Mouse (Mus musculus) MEL (cell line): Measurements from ENCODE around the gene Prdm12. TPM values are rescaled to one million over a fixed set of nuclear protein-coding genes. Genes with fewer than 3 reads are reported as not detected.
A peak's percentile ranks its signal among the peaks of the same experiment; 100 is the strongest.

ENCODE experiments used
- DNase-seq: peaks from one replicate; pipeline ENCODE4 v3.0.0; 2011; ENCODE audit warnings: low read depth, low spot score
- H3K27ac ChIP-seq: 2 replicates; pipeline ENCODE4 v1.5.1; 2012; ENCODE audit warnings: low read depth, mild to moderate bottlenecking, control low read depth, low read length, moderate library complexity; ENCODE audit not compliant: control insufficient read depth
- H3K27me3 ChIP-seq, 2 experiments: fragments of 150-350 bp in 1 of 2; sonication (generic) in 1 of 2; 2 replicates each; pipeline ENCODE4 v1.6.1; 2012; ENCODE audit warnings: low read length in 2 of 2, mild to moderate bottlenecking in 2 of 2, improper control_type of control experiment in 1 of 2, moderate library complexity in 1 of 2; ENCODE audit not compliant: insufficient read depth in 2 of 2, control insufficient read depth in 1 of 2
- H3K36me3 ChIP-seq, 2 experiments: 2 replicates each; pipeline ENCODE4 v1.6.1; 2012 to 2014; ENCODE audit warnings: low read length in 2 of 2, improper control_type of control experiment in 1 of 2, inconsistent platforms in 1 of 2, mild to moderate bottlenecking in 1 of 2; ENCODE audit not compliant: insufficient read depth in 2 of 2, control insufficient read depth in 1 of 2
- H3K4me1 ChIP-seq, 2 experiments: fragments of 150-350 bp in 1 of 2; sonication (generic) in 1 of 2; 2 replicates each; pipeline ENCODE4 v1.6.1; 2012; ENCODE audit warnings: low read length in 2 of 2, improper control_type of control experiment in 1 of 2, mild to moderate bottlenecking in 1 of 2; ENCODE audit not compliant: insufficient read depth in 2 of 2, control insufficient read depth in 1 of 2
- H3K4me3 ChIP-seq, 2 experiments: fragments of 150-350 bp in 1 of 2; sonication (generic) in 1 of 2; 2 replicates each; pipeline ENCODE4 v1.5.1; 2012; ENCODE audit warnings: low read depth in 2 of 2, low read length in 2 of 2, mild to moderate bottlenecking in 2 of 2, moderate library complexity in 2 of 2, control low read depth in 1 of 2, improper control_type of control experiment in 1 of 2; ENCODE audit not compliant: control insufficient read depth in 1 of 2, insufficient read depth in 1 of 2
- H3K79me2 ChIP-seq: 2 replicates; pipeline ENCODE4 v1.6.1; 2012; ENCODE audit warnings: mild to moderate bottlenecking, low read length, moderate library complexity; ENCODE audit not compliant: control insufficient read depth, poor library complexity, insufficient read depth
- H3K9ac ChIP-seq: 2 replicates; pipeline ENCODE4 v1.6.1; 2012; ENCODE audit warnings: low read depth, mild to moderate bottlenecking, control low read depth, low read length, moderate library complexity; ENCODE audit not compliant: control insufficient read depth, poor library complexity, severe bottlenecking
- H3K9me3 ChIP-seq: fragments of 150-350 bp; sonication (generic); replicated peaks from 2 replicates; pipeline ENCODE4 v1.6.1; 2012; ENCODE audit warnings: mild to moderate bottlenecking, low read length, improper control_type of control experiment, moderate library complexity; ENCODE audit not compliant: insufficient read depth
- BHLHE40 ChIP-seq: IDR thresholded peaks from 2 replicates; pipeline ENCODE4 v1.6.1; 2012; ENCODE audit warnings: low read depth, mild to moderate bottlenecking, inconsistent platforms, low read length, improper control_type of control experiment, borderline replicate concordance
- CHD2 ChIP-seq: IDR thresholded peaks from 2 replicates; pipeline ENCODE4 v1.6.1; 2011; ENCODE audit warnings: low read length, improper control_type of control experiment
- CTCF ChIP-seq, 3 experiments: IDR thresholded peaks in 2 of 3; conservative IDR thresholded peaks in 1 of 3; 2 replicates each; pipeline ENCODE4 v1.5.1; 2011 to 2012; ENCODE audit warnings: low read length in 3 of 3, low read depth in 2 of 3, mild to moderate bottlenecking in 2 of 3, improper control_type of control experiment in 1 of 3, inconsistent platforms in 1 of 3, mixed read lengths in 1 of 3, moderate library complexity in 1 of 3; ENCODE audit not compliant: control insufficient read depth in 1 of 3, insufficient read depth in 1 of 3, poor library complexity in 1 of 3, severe bottlenecking in 1 of 3
- E2F4 ChIP-seq: IDR thresholded peaks from 2 replicates; pipeline ENCODE4 v1.6.1; 2011; ENCODE audit warnings: low read depth, low read length, improper control_type of control experiment, borderline replicate concordance
- ELF1 ChIP-seq: IDR thresholded peaks from 2 replicates; pipeline ENCODE4 v1.6.1; 2014; ENCODE audit warnings: low read depth, mild to moderate bottlenecking, inconsistent platforms, low read length, improper control_type of control experiment, moderate library complexity
- EP300 ChIP-seq, 2 experiments: IDR thresholded peaks; 2 replicates each; pipeline ENCODE4 v1.6.1; 2011; ENCODE audit warnings: improper control_type of control experiment in 2 of 2, low read length in 2 of 2, low read depth in 1 of 2, mild to moderate bottlenecking in 1 of 2
- ETS1 ChIP-seq: IDR thresholded peaks from 2 replicates; pipeline ENCODE4 v1.6.1; 2012; ENCODE audit warnings: low read depth, mild to moderate bottlenecking, inconsistent platforms, low read length, improper control_type of control experiment, moderate library complexity
- GABPA ChIP-seq: IDR thresholded peaks from 2 replicates; pipeline ENCODE4 v1.6.1; 2012; ENCODE audit warnings: low read depth, mild to moderate bottlenecking, inconsistent platforms, low read length, improper control_type of control experiment, moderate library complexity
- GATA1 ChIP-seq: IDR thresholded peaks from 2 replicates; pipeline ENCODE4 v1.6.1; 2011; ENCODE audit warnings: low read depth, low read length, improper control_type of control experiment
- HCFC1 ChIP-seq: IDR thresholded peaks from 2 replicates; pipeline ENCODE4 v1.6.1; 2012; ENCODE audit warnings: low read depth, mild to moderate bottlenecking, inconsistent platforms, low read length, improper control_type of control experiment, moderate library complexity
- JUND ChIP-seq: IDR thresholded peaks from 2 replicates; pipeline ENCODE4 v1.6.1; 2011; ENCODE audit warnings: low read depth, mild to moderate bottlenecking, improper control_type of control experiment, low read length
- KAT2A ChIP-seq: conservative IDR thresholded peaks from 2 replicates; pipeline ENCODE4 v1.6.1; 2012; ENCODE audit warnings: low read depth, low read length, improper control_type of control experiment, inconsistent platforms
- MAFK ChIP-seq: IDR thresholded peaks from 2 replicates; pipeline ENCODE4 v1.6.1; 2011; ENCODE audit warnings: low read depth, mild to moderate bottlenecking, low read length, improper control_type of control experiment, borderline replicate concordance
- MAX ChIP-seq: IDR thresholded peaks from 2 replicates; pipeline ENCODE4 v1.6.1; 2011; ENCODE audit warnings: low read length, improper control_type of control experiment
- MYB ChIP-seq: IDR thresholded peaks from 2 replicates; pipeline ENCODE4 v1.6.1; 2011; ENCODE audit warnings: mild to moderate bottlenecking, low read depth, low read length, improper control_type of control experiment
- MYC ChIP-seq: IDR thresholded peaks from 2 replicates; pipeline ENCODE4 v1.6.1; 2011; ENCODE audit warnings: low read depth, mild to moderate bottlenecking, low read length, improper control_type of control experiment, moderate library complexity
- NELFE ChIP-seq: IDR thresholded peaks from 2 replicates; pipeline ENCODE4 v1.6.1; 2011; ENCODE audit warnings: low read depth, low read length, improper control_type of control experiment
- NRF1 ChIP-seq: IDR thresholded peaks from 2 replicates; pipeline ENCODE4 v1.6.1; 2014; ENCODE audit warnings: low read depth, mild to moderate bottlenecking, inconsistent platforms, low read length, improper control_type of control experiment, moderate library complexity; ENCODE audit not compliant: poor library complexity, insufficient read depth, severe bottlenecking
- POLR2AphosphoS2 ChIP-seq: IDR thresholded peaks from 2 replicates; pipeline ENCODE4 v1.6.1; 2011; ENCODE audit warnings: low read length, improper control_type of control experiment
- POLR2AphosphoS5 ChIP-seq: IDR thresholded peaks from 2 replicates; pipeline ENCODE4 v1.6.1; 2012; ENCODE audit warnings: low read depth, borderline replicate concordance, mild to moderate bottlenecking, inconsistent platforms, low read length, moderate library complexity, mixed read lengths
- SIN3A ChIP-seq: IDR thresholded peaks from 2 replicates; pipeline ENCODE4 v1.6.1; 2012; ENCODE audit warnings: low read length, improper control_type of control experiment, inconsistent platforms
- SMC3 ChIP-seq: IDR thresholded peaks from 2 replicates; pipeline ENCODE4 v1.6.1; 2011; ENCODE audit warnings: low read depth, low read length, improper control_type of control experiment
- TAL1 ChIP-seq: IDR thresholded peaks from 2 replicates; pipeline ENCODE4 v1.6.1; 2012; ENCODE audit warnings: mild to moderate bottlenecking, inconsistent platforms, low read length, moderate library complexity, mixed read lengths
- TBP ChIP-seq: IDR thresholded peaks from 2 replicates; pipeline ENCODE4 v1.8.0; 2011; ENCODE audit warnings: low read depth, low read length, improper control_type of control experiment
- TCF12 ChIP-seq: IDR thresholded peaks from 2 replicates; pipeline ENCODE4 v1.6.1; 2014; ENCODE audit warnings: low read depth, mild to moderate bottlenecking, inconsistent platforms, low read length, improper control_type of control experiment, moderate library complexity
- UBTF ChIP-seq: IDR thresholded peaks from 2 replicates; pipeline ENCODE4 v1.6.1; 2012; ENCODE audit warnings: low read depth, mild to moderate bottlenecking, inconsistent platforms, low read length, improper control_type of control experiment, moderate library complexity, borderline replicate concordance; ENCODE audit not compliant: insufficient read depth
- USF1 ChIP-seq: IDR thresholded peaks from 2 replicates; pipeline ENCODE4 v1.6.1; 2014; ENCODE audit warnings: low read depth, mild to moderate bottlenecking, inconsistent platforms, low read length, improper control_type of control experiment, moderate library complexity
- USF2 ChIP-seq, 2 experiments: IDR thresholded peaks; 2 replicates each; pipeline ENCODE4 v1.6.1; 2011 to 2012; ENCODE audit warnings: improper control_type of control experiment in 2 of 2, low read length in 2 of 2, borderline replicate concordance in 1 of 2, inconsistent platforms in 1 of 2, low read depth in 1 of 2, mild to moderate bottlenecking in 1 of 2; ENCODE audit not compliant: insufficient read depth in 1 of 2
- ZKSCAN1 ChIP-seq: IDR thresholded peaks from 2 replicates; pipeline ENCODE4 v1.6.1; 2012; ENCODE audit warnings: low read depth, mild to moderate bottlenecking, inconsistent platforms, low read length, improper control_type of control experiment, moderate library complexity
- ZNF384 ChIP-seq: IDR thresholded peaks from 2 replicates; pipeline ENCODE4 v1.6.1; 2012; ENCODE audit warnings: low read depth, mild to moderate bottlenecking, inconsistent platforms, low read length, improper control_type of control experiment
- polyA plus RNA-seq, 2 experiments: library from polyadenylated mRNA; stranded (reverse) in 1 of 2; unstranded in 1 of 2; fragments of >175 nt in 1 of 2; fragments of >200 nt in 1 of 2; gene quantifications; 2 replicates each; pipeline versions ENCODE4 v1.2.1 to v1.2.4; 2012; ENCODE audit warnings: low replicate concordance in 2 of 2, low read depth in 1 of 2; ENCODE audit not compliant: insufficient read length in 2 of 2, insufficient read depth in 1 of 2, missing spikeins in 1 of 2
- total RNA-seq: library from RNA; depleted of rRNA; stranded (reverse); fragments of 300-350 nt; gene quantifications from 2 replicates; pipeline ENCODE4 v1.2.3, GENCODE M21; 2012

Prdm12 gene
- total and polyA plus RNA-seq, 3 experiments, result not detected

DNA sequence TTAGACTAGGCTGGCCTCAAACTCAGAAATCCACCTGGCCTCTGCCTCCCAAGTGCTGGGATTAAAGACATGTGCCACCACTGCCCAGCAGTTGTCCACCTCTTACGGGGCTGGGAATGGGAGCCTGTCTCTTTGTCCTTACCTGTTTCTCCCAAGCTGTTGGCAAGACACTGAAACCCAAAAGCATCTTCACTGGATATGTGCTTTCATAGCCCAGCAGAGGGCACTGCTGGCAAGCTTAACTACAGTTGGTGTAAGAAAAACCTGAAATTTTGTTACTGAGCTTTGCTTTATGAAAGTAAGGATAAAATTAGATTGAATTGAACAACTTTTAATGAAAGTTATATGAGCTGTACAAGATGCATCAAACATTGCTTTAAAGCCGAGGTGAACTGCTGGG lies 43.8 kb downstream of the Prdm12 start (continued):
- TF ChIP-seq HCFC1 (0 out of 2 replicates have a peak, but pooled peaks have one; percentile 23), MYC (no peak), E2F4 (no peak), JUND (no peak; the same call in 1 of the 2 replicates), POLR2AphosphoS2 (peak; percentile 44; the same call in 1 of the 2 replicates), TCF12 (no peak), ZKSCAN1 (0 out of 2 replicates have a peak, but pooled peaks have one; percentile 26), ETS1 (no peak), KAT2A (no peak), CHD2 (no peak), USF2 (IDR thresholded peaks at IDR 0.05; ENCODE audit: borderline replicate concordance in 1 of 2, insufficient read depth in 1 of 2, low read depth in 1 of 2, low read length in 2 of 2) (no peak), SMC3 (peak; percentile 92), NRF1 (no peak), UBTF (no peak), BHLHE40 (peak; percentile 17; the same call in 1 of the 2 replicates), TBP (no peak), ZNF384 (peak; percentile 60), POLR2AphosphoS5 (no peak)

DNA sequence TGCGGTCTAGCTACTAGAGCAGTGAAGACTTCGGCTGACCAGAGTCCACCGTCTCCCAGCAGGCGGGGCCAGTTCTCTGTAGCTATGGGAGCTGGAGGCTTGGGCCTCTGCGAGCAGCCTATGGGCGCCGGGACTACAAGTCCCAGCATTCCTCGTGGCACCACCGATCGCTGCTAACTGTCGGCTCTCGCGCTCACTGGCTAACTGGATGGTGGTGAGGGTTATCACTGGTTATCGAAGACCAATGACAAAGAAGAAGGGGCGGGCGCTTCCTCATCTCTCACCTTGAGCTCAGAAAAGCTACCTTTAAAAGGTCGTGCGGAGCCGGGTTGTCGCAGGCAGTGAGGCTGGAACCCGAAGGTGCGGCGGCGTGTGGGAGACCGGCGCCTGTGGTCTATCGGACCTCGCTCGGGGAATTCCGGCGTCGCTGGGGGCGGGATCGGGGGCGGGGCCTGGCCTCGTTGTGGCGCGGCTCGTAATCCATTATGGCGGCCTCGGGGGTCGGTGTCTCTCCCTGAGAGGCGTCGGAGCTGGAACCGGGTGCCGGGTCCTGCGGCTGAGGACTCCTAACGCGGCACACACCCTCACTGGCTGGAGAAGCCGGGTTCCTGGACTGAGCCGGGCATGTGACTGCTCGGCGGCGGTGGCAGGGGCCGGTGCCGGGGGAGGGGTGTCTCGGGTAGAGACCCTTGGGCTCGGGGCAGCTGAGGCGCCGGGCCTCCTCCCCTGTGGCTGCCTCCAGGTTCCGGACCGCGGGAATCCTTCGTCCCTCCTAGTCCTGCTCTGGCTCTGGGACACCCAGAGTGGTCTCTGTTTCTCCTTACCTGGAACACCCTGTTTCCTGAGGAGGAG lies 48.5 kb downstream of the Prdm12 start, which contains the start of gene Abl1:
Abl1 (plus strand) TSS at position 303 of the 852 bp plus-strand sequence.
- Histone ChIP-seq H3K27me3 (no peaks in the 10 kb centered on the region), H3K36me3 (peaks cover 0 to 18% of the 10 kb centered on the region in 2 experiments; a peak in 3 of 4 replicates), H3K4me3 (peak within 1 kb of the TSS; percentile 74 to 80), H3K79me2 (peaks cover 25% of the 10 kb centered on the region), H3K27ac (peak within 1 kb of the TSS; percentile 94), H3K4me1 (peaks cover 5 to 14% of the 10 kb centered on the region in 2 experiments), H3K9me3 (no peaks in the 10 kb centered on the region), H3K9ac (peak within 1 kb of the TSS; percentile 97)
- peak; percentile 99 for DNase-seq
- TF ChIP-seq HCFC1 (peak; percentile 99), TAL1 (no peak), NELFE (peak; percentile 56), ETS1 (no peak), UBTF (0 out of 2 replicates have a peak, but pooled peaks have one; percentile 24), MYB (peak; percentile 46; the same call in 1 of the 2 replicates), BHLHE40 (no peak), SIN3A (peak; percentile 80), MAX (peak; percentile 31; the same call in 1 of the 2 replicates), MAFK (no peak), CHD2 (peak; percentile 87), POLR2AphosphoS2 (peak; percentile 59; the same call in 1 of the 2 replicates), SMC3 (peak; percentile 41; the same call in 1 of the 2 replicates), KAT2A (peak; percentile 90), ELF1 (peak; percentile 90), TCF12 (peak; percentile 36; the same call in 1 of the 2 replicates), EP300 (IDR thresholded peaks at IDR 0.05; ENCODE audit: low read depth in 1 of 2, low read length in 2 of 2) (0 out of 4 replicates have a peak, but pooled peaks of 1 of the 2 experiments have one; percentile 2), ZNF384 (no peak), GABPA (no peak), USF1 (peak; percentile 46; the same call in 1 of the 2 replicates), CTCF (IDR thresholded peaks at IDR 0.05 in 2 of 3, conservative IDR thresholded peaks at IDR 0.05 in 1 of 3; ENCODE audit: control insufficient read depth in 1 of 3, insufficient read depth in 1 of 3, low read depth in 2 of 3, low read length in 3 of 3, poor library complexity in 1 of 3, severe bottlenecking in 1 of 3) (peak in 2 of 3 experiments; percentile 18 to 30; a peak in 4 of 6 replicates), GATA1 (peak; percentile 86), TBP (peak; percentile 73; the same call in 1 of the 2 replicates)
